Mouse (Mus musculus): ENCODE data around the gene Rgs11. TPM values are rescaled to one million over a fixed set of nuclear protein-coding genes. Genes with fewer than 3 reads are reported as not detected.

The Rgs11 gene
- polyA plus RNA-seq, 1 experiment from 2014 or later: 4.6 TPM

- Histone ChIP-seq H3K4me2 (replicated peaks) (no peak overlapping the region), H3K27me3 (no peaks in the 10 kb centered on the region), H3K9me3 (replicated peaks) (no peaks in the 10 kb centered on the region), H3K4me1 (peaks cover 7% of the 10 kb centered on the region; the same call in 1 of the 2 replicates), H3K27ac (no peak overlapping the region; the same call in 1 of the 2 replicates), H3K9ac (no peak overlapping the region), H3K4me3 (no peak overlapping the region), H3K36me3 (no peaks in the 10 kb centered on the region)
- ATAC-seq (ENCODE audit: low FRiP score): no peak
- WGBS: 61% methylated on average over 13 of the region's 13 CpGs
These were observed 32.5 kb downstream of the Rgs11 start for GRCm38 (mm10) chr17:26235077-26235815.

GRCm38 (mm10) chr17:26237667-26238066 is 34.9 kb downstream of the Rgs11 start:
- H3K27ac ChIP-seq: no peak overlapping the region
- no peaks in the 10 kb centered on the region for H3K27me3 ChIP-seq
- no peaks in the 10 kb centered on the region for H3K36me3 ChIP-seq
- ATAC-seq (ENCODE audit: low FRiP score): no peak
- 90% methylated on average over 10 of the region's 10 CpGs for WGBS
- peaks cover 11% of the 10 kb centered on the region for H3K4me1 ChIP-seq
- H3K9ac ChIP-seq: no peak overlapping the region
- H3K4me2 ChIP-seq (replicated peaks): no peak overlapping the region
- no peaks in the 10 kb centered on the region for H3K9me3 ChIP-seq (replicated peaks)
- no peak overlapping the region for H3K4me3 ChIP-seq

GRCm38 (mm10) chr17:26239551-26239950 is 36.8 kb downstream of the Rgs11 start:
- 77% methylated on average over 2 of the region's 2 CpGs for WGBS
- no peak for ATAC-seq (ENCODE audit: low FRiP score)
- Histone ChIP-seq H3K4me3 (no peak overlapping the region), H3K9me3 (replicated peaks) (no peaks in the 10 kb centered on the region), H3K4me1 (peaks cover 20% of the 10 kb centered on the region), H3K4me2 (replicated peaks) (no peak overlapping the region), H3K36me3 (no peaks in the 10 kb centered on the region), H3K9ac (no peak overlapping the region), H3K27ac (no peak overlapping the region), H3K27me3 (no peaks in the 10 kb centered on the region)

- Histone ChIP-seq H3K9me3 (replicated peaks) (no peaks in the 10 kb centered on the region), H3K4me2 (replicated peaks) (no peak overlapping the region), H3K27ac (no peak overlapping the region), H3K36me3 (no peaks in the 10 kb centered on the region), H3K4me3 (no peak overlapping the region), H3K9ac (no peak overlapping the region), H3K4me1 (peaks cover 20% of the 10 kb centered on the region), H3K27me3 (no peaks in the 10 kb centered on the region)
- WGBS: 91% methylated on average over 6 of the region's 6 CpGs
- ATAC-seq (ENCODE audit: low FRiP score): no peak
These were observed 37.5 kb downstream of the Rgs11 start for GRCm38 (mm10) chr17:26240120-26240790.

GRCm38 (mm10) chr17:26240990-26241389 is 38.2 kb downstream of the Rgs11 start:
- no peak for ATAC-seq (ENCODE audit: low FRiP score)
- Histone ChIP-seq H3K36me3 (no peaks in the 10 kb centered on the region), H3K27ac (no peak overlapping the region), H3K4me1 (peaks cover 15% of the 10 kb centered on the region), H3K4me3 (no peak overlapping the region), H3K9me3 (replicated peaks) (no peaks in the 10 kb centered on the region), H3K4me2 (replicated peaks) (no peak overlapping the region), H3K9ac (peak overlapping the region; percentile 18), H3K27me3 (no peaks in the 10 kb centered on the region)
- WGBS: 84% methylated on average over 6 of the region's 6 CpGs

GRCm38 (mm10) chr17:26243471-26244100 is 40.8 kb downstream of the Rgs11 start:
- Histone ChIP-seq H3K27ac (peak overlapping the region; percentile 72), H3K4me1 (peaks cover 13% of the 10 kb centered on the region), H3K4me3 (peak overlapping the region; percentile 75), H3K9ac (peak overlapping the region; percentile 72), H3K9me3 (replicated peaks) (no peaks in the 10 kb centered on the region), H3K4me2 (replicated peaks) (peak overlapping the region; percentile 85), H3K36me3 (no peaks in the 10 kb centered on the region), H3K27me3 (no peaks in the 10 kb centered on the region)
- ATAC-seq (ENCODE audit: low FRiP score): peak; percentile 85
- under 1% methylated on average over 32 of the region's 32 CpGs for WGBS

- Histone ChIP-seq H3K36me3 (no peaks in the 10 kb centered on the region), H3K4me2 (replicated peaks) (peak within 1 kb of the TSS; percentile 85), H3K4me1 (peaks cover 13% of the 10 kb centered on the region), H3K27ac (peak within 1 kb of the TSS; percentile 72), H3K4me3 (peak within 1 kb of the TSS; percentile 75), H3K9me3 (replicated peaks) (no peaks in the 10 kb centered on the region), H3K27me3 (no peaks in the 10 kb centered on the region), H3K9ac (peak within 1 kb of the TSS; percentile 72)
- ATAC-seq (ENCODE audit: low FRiP score): peak; percentile 97
- WGBS: 9% methylated on average over 30 of the region's 33 CpGs
These were observed 41.5 kb downstream of the Rgs11 start, which contains the start of gene Fam234a for GRCm38 (mm10) chr17:26244101-26244841. Fam234a (minus strand) TSS chr17:26244242.

- Histone ChIP-seq H3K27ac (peak overlapping the region; percentile 97), H3K36me3 (peaks cover 9% of the 10 kb centered on the region), H3K4me1 (peaks cover 14% of the 10 kb centered on the region), H3K27me3 (no peaks in the 10 kb centered on the region), H3K9me3 (replicated peaks) (no peaks in the 10 kb centered on the region), H3K4me2 (replicated peaks) (peak overlapping the region; percentile 84), H3K4me3 (peak overlapping the region; percentile 98), H3K9ac (no peak overlapping the region)
- ATAC-seq (ENCODE audit: low FRiP score): no peak
- 60% methylated on average over 4 of the region's 4 CpGs for WGBS
These were observed 49.3 kb downstream of the Rgs11 start for GRCm38 (mm10) chr17:26251886-26252538.

GRCm38 (mm10) chr17:26252539-26253251 is 49.9 kb downstream of the Rgs11 start, which contains the start of gene Luc7l:
Luc7l (plus strand) TSS chr17:26252896.
- Histone ChIP-seq H3K4me3 (peak within 1 kb of the TSS; percentile 98), H3K4me1 (peaks cover 14% of the 10 kb centered on the region), H3K9me3 (replicated peaks) (no peaks in the 10 kb centered on the region), H3K36me3 (peaks cover 14% of the 10 kb centered on the region), H3K4me2 (replicated peaks) (peak within 1 kb of the TSS; percentile 84), H3K27me3 (no peaks in the 10 kb centered on the region), H3K9ac (peak within 1 kb of the TSS; percentile 93), H3K27ac (peak within 1 kb of the TSS; percentile 97)
- under 1% methylated on average over 43 of the region's 43 CpGs for WGBS
- peak; percentile 92 for ATAC-seq (ENCODE audit: low FRiP score)

GRCm38 (mm10) chr17:26253399-26253798 is 50.6 kb downstream of the Rgs11 start:
- Histone ChIP-seq H3K9me3 (replicated peaks) (no peaks in the 10 kb centered on the region), H3K4me3 (peak overlapping the region; percentile 98), H3K4me1 (peaks cover 14% of the 10 kb centered on the region), H3K36me3 (peaks cover 20% of the 10 kb centered on the region), H3K27me3 (no peaks in the 10 kb centered on the region), H3K9ac (peak overlapping the region; percentile 93), H3K27ac (peak overlapping the region; percentile 97), H3K4me2 (replicated peaks) (peak overlapping the region; percentile 84)
- WGBS: 0% methylated on average over 24 of the region's 24 CpGs
- no peak for ATAC-seq (ENCODE audit: low FRiP score)

- Histone ChIP-seq H3K27me3 (no peaks in the 10 kb centered on the region), H3K4me3 (no peak overlapping the region), H3K4me2 (replicated peaks) (no peak overlapping the region), H3K27ac (no peak overlapping the region), H3K9me3 (replicated peaks) (no peaks in the 10 kb centered on the region), H3K9ac (no peak overlapping the region), H3K4me1 (peaks cover 14% of the 10 kb centered on the region), H3K36me3 (peaks cover 36% of the 10 kb centered on the region)
- no peak for ATAC-seq (ENCODE audit: low FRiP score)
- 93% methylated on average over 7 of the region's 7 CpGs for WGBS
These were observed 52.6 kb downstream of the Rgs11 start for GRCm38 (mm10) chr17:26255313-26255712.
